Mouse (Mus musculus): Measurements from ENCODE around the gene Slc1a2.

Gene Slc1a2

GRCm38 (mm10) chr2:102807633-102808032 lies 149.2 kb downstream of the Slc1a2 start:
- DNase-seq (ENCODE audit: extremely low read depth, insufficient read length, low spot score) = no peak

DNA sequence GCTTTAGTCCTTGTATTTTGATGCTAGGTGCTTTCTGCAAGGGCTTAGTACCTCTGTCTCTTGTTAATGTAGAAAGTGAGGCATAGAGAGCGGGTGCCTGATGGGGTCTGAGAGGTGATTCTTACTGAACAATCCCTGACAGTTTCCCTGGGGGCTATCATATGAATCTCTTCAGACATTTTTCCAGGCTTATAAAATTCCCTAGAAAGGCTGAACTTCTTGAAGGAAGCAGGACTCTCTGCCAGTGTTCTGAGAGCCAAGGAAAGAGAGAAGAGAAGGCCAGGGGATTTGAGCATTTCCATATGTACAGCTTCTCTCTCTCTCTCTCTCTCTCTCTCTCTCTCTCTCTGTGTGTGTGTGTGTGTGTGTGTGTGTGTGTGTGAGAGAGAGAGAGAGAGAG lies 151.0 kb downstream of the Slc1a2 start:
- DNase-seq (ENCODE audit: extremely low read depth, insufficient read length, low spot score) = no peak

DNA sequence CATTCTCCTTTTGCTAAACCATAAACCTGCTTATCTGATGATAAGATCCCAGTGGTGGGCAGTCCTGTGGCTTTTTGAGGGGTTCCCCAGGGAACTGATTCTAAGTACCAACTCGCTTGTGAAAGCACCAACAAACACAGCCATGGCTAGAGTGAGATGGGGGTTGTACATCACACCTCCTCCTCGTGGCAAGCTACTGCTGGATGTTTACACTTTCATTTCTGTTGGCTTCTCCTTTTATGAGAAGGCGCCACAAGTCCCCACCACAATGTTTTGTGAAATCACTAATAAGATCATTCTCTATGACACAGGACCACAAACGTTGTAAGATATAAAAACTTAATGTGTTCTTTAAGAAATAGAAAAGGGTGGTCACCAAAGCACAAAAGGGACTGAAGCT lies 154.3 kb downstream of the Slc1a2 start:
- DNase-seq (ENCODE audit: extremely low read depth, insufficient read length, low spot score) = no peak

DNA sequence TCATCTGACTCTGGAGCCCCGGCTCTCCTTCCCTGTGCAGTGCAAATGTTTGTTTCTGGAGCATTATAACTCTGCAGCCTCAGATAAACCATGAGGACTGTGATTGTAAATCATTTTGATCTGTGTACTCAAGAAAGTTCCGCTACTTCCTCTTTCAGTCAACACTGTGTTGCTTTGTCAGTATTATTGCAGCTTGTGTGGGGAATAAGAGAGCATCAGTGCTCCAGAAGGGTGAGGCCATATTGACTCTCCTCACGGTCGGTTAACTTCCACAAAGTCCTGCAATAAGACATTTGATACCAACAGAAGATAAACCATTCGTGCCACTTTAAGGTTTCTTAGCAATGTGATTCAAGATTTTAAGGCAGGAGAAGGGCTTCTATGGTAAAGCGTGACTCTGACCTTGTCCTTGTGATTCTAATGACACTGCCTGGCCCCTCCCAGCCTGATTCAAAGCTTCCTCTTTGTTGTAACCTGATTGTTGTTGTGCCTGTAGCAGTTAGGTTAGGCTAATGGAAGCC lies 156.9 kb downstream of the Slc1a2 start:
- DNase-seq (ENCODE audit: extremely low read depth, insufficient read length, low spot score) = no peak

DNA sequence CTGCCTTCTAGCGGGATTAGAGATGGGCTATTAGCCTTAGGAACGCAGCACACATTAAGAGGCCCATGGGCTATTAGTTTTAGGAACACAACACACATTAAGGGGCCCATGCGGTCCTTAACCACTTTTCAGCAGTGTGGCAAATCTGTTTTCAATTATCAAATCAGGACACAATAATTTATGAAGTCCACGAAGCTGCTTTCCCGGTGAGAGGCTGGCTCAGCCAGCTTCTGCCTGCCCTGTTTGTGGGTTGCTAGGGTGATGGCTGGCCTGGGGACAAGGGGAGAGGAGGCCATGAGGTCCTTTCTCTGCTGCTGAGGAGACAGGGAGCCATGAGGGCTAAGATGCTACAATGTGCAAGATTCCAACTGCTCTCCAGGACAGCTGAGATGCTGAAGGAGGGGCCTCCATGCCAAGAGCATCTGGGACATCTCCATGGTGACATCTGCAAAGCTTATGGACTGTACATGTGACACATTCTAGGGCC lies 161.8 kb downstream of the Slc1a2 start:
- DNase-seq (ENCODE audit: extremely low read depth, insufficient read length, low spot score) = no peak

DNA sequence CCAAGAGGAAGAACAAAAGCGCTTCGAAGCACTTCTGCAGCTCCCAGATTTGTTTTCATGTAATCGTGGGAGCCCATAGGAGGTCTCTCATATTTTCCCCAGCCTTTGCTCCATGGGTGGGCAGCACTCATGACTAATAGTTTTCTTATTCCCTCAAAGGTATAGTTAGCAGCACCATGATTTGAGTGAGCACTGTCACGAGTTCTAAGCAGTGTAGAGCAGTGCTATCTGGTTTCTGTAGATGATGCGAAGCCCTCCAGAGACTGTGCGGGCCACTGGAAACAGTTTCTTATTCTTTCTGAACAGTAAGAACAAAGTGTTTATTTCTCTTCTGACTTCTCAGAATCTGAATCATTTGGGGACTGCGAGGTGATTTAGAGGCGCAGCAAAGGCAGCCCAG lies 162.3 kb downstream of the Slc1a2 start:
- no peak for DNase-seq (ENCODE audit: extremely low read depth, insufficient read length, low spot score)

GRCm38 (mm10) chr2:102822036-102822435 lies 163.6 kb downstream of the Slc1a2 start:
- no peak for DNase-seq (ENCODE audit: extremely low read depth, insufficient read length, low spot score)

- no peak for DNase-seq (ENCODE audit: extremely low read depth, insufficient read length, low spot score)
Measured at GRCm38 (mm10) chr2:102825961-102826633, 167.6 kb downstream of the Slc1a2 start.

- no peak for DNase-seq (ENCODE audit: extremely low read depth, insufficient read length, low spot score)
Measured at GRCm38 (mm10) chr2:102827841-102828240, 169.4 kb downstream of the Slc1a2 start.

DNA sequence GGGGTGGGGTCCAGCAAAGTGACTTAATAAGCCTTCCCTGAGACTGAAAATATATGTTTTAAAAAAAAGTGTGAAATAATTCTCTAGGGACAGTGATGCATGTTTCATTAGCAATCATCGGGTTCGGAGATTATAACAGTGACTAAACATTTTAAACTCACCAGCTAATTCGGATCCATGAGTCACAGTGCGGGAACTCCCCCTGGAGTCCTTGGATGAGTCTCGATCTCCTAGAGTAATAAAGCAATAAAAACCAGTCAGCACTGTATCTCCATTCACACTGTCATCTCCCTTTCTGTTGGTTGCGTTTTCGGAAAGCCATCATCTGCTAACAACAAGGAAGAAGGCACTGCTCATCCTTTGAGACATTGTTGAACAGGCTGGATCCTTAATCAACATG lies 169.9 kb downstream of the Slc1a2 start:
- no peak for DNase-seq (ENCODE audit: extremely low read depth, insufficient read length, low spot score)

GRCm38 (mm10) chr2:102829201-102829600 lies 170.7 kb downstream of the Slc1a2 start:
- DNase-seq (ENCODE audit: extremely low read depth, insufficient read length, low spot score) = no peak

GRCm38 (mm10) chr2:102831547-102831946 lies 173.1 kb downstream of the Slc1a2 start:
- no peak for DNase-seq (ENCODE audit: extremely low read depth, insufficient read length, low spot score)

DNA sequence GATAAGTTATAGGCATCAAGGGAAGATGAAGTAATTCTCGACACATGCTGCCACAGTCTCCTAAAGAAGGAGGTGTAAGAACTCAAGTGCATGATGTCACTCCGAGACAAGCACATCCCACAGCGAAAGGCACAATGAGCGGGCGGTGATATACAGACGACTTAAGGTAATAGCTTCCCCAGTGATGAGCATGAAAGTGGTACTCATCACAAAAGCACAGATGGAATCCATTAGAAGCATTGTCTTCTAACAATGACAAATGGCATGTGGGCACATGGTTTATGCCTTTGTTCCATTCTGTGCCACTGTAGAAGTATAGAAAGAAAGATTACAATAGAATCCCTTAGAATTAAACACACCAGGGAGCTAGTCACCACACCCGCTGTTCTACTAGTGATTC lies 179.7 kb downstream of the Slc1a2 start:
- no peak for DNase-seq (ENCODE audit: extremely low read depth, insufficient read length, low spot score)
